Mouse (Mus musculus) lung, postnatal 0 days (tissue): Measurements from ENCODE around the gene Arl13b. TPM values are rescaled to one million over a fixed set of nuclear protein-coding genes. Genes with fewer than 3 reads are reported as not detected.
A peak's percentile ranks its signal among the peaks of the same experiment; 100 is the strongest.

Experiments
- ATAC-seq: fragments of 200-750 bp; cut with Nextera tagmentation; 2 replicates; pipeline ENCODE4 v1.8.0; 2017; ENCODE audit warnings: moderate library complexity
- DNase-seq: peaks from one replicate; pipeline ENCODE4 v3.0.0-alpha.2; 2016; ENCODE audit warnings: low spot score
- H3K27ac ChIP-seq: fragments of 300-500 bp; sonication (generic); 2 replicates; pipeline ENCODE4 v1.5.1; 2014; ENCODE audit warnings: antibody characterized with exemption, mild to moderate bottlenecking, low read length, mixed read lengths
- H3K27me3 ChIP-seq: fragments of 300-500 bp; sonication (generic); replicated peaks from 2 replicates; pipeline ENCODE4 v1.6.1; 2014; ENCODE audit warnings: low read length, mixed read lengths; ENCODE audit not compliant: insufficient read depth
- H3K36me3 ChIP-seq: fragments of 300-500 bp; sonication (generic); 2 replicates; pipeline ENCODE4 v1.6.1; 2014; ENCODE audit warnings: low read length, mixed read lengths; ENCODE audit not compliant: insufficient read depth
- H3K4me1 ChIP-seq: fragments of 300-500 bp; sonication (generic); 2 replicates; pipeline ENCODE4 v1.6.1; 2014; ENCODE audit warnings: antibody characterized with exemption, low read depth, low read length, mixed read lengths; ENCODE audit not compliant: insufficient read depth
- H3K4me2 ChIP-seq: fragments of 300-500 bp; sonication (generic); replicated peaks from 2 replicates; pipeline ENCODE4 v1.6.1; 2014; ENCODE audit warnings: low read depth, mild to moderate bottlenecking, low read length, moderate library complexity, mixed read lengths
- H3K4me3 ChIP-seq: fragments of 300-500 bp; sonication (generic); 2 replicates; pipeline ENCODE4 v1.5.1; 2014; ENCODE audit warnings: low read depth, low read length
- H3K9ac ChIP-seq: fragments of 300-500 bp; sonication (generic); replicated peaks from 2 replicates; pipeline ENCODE4 v1.6.1; 2014; ENCODE audit warnings: low read depth, mild to moderate bottlenecking
- H3K9me3 ChIP-seq: fragments of 300-500 bp; sonication (generic); 2 replicates; pipeline ENCODE4 v1.6.1; 2016; ENCODE audit warnings: low read length, mixed read lengths
- CTCF ChIP-seq: IDR thresholded peaks from 2 replicates; pipeline ENCODE4 v1.5.1; 2016; ENCODE audit warnings: antibody characterized with exemption, mild to moderate bottlenecking
- EP300 ChIP-seq: IDR thresholded peaks from 2 replicates; pipeline ENCODE4 v1.6.1; 2016; ENCODE audit warnings: antibody characterized with exemption, mild to moderate bottlenecking, control low read depth
- WGBS: fragments of 180-500 bp; shearing (Covaris S2); extraction: QIAGEN DNeasy Blood & Tissue Kit; methylation state at CpG from one replicate; pipeline ENCODE4 v1.1.7; 2014; 5-methylcytosine and 5-hydroxymethylcytosine counted together
- polyA plus RNA-seq: library from polyadenylated mRNA; unstranded; fragments of >200 nt; fragmentation: Nextera tagmentation; extraction: Ambion mirVana; gene quantifications from 2 replicates; pipeline ENCODE4 v1.2.1, GENCODE M21; 2015

Arl13b gene
- polyA plus RNA-seq, 1 experiment from 2014 or later = 22.8 TPM

DNA sequence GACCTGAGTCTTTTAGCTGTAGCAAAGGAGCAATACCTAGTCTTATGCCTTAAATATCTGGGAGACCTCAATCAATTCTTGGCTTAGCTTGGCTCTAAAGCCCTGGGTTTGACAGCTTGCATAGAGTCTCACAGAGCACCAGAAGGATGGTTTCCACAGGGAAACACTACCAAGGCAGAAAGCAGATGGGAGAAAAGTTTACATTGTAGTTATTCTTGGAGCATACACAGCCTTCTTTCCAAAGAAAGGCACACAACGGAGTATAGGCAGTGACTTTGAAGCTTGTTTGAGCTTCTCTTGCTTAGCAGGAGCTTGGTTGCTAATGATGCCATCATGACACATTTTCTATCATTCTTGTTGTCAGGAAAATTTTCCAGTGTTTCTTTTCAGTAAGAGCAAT lies 13.3 kb upstream of the Arl13b start:
- Histone ChIP-seq H3K4me1 (peaks cover 7% of the 10 kb centered on the region; the same call in 1 of the 2 replicates), H3K9ac (no peak overlapping the region), H3K27ac (no peak overlapping the region), H3K4me3 (no peak overlapping the region), H3K27me3 (no peaks in the 10 kb centered on the region), H3K36me3 (no peaks in the 10 kb centered on the region), H3K9me3 (no peaks in the 10 kb centered on the region), H3K4me2 (no peak overlapping the region)
- TF ChIP-seq EP300 (no peak), CTCF (no peak)
- 74% methylated on average over 1 of the region's 1 CpGs for WGBS
- ATAC-seq (no peak), DNase-seq (no peak)

DNA sequence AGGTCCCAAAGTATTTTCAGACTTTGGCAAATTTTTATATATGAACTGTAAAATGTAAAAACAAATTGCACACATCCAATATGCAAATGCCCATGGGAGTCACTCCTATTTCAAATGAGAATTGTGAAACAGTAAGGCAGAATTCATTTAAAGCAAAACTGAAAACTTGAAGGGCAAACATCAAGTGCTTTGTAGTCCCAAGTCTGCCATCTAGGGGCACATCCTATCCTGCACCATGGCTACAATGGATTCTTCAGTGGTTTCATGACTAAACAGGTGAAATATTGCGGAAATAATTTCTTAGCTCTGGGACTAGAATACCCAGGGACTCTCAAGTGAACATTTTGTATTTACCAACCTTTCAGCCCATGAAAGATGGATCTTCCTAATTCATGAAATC lies 11.2 kb upstream of the Arl13b start:
- ATAC-seq = no peak
- H3K4me3 ChIP-seq = no peak overlapping the region
- TF ChIP-seq CTCF (peak; percentile 65), EP300 (no peak)
- no peaks in the 10 kb centered on the region for H3K27me3 ChIP-seq
- WGBS = 93% methylated on average over 1 of the region's 1 CpGs
- H3K9me3 ChIP-seq = no peaks in the 10 kb centered on the region
- peaks cover 7% of the 10 kb centered on the region; the same call in 1 of the 2 replicates for H3K4me1 ChIP-seq
- H3K9ac ChIP-seq = no peak overlapping the region
- no peak overlapping the region for H3K27ac ChIP-seq
- H3K36me3 ChIP-seq = no peaks in the 10 kb centered on the region
- H3K4me2 ChIP-seq = no peak overlapping the region
- peak; percentile 46 for DNase-seq

DNA sequence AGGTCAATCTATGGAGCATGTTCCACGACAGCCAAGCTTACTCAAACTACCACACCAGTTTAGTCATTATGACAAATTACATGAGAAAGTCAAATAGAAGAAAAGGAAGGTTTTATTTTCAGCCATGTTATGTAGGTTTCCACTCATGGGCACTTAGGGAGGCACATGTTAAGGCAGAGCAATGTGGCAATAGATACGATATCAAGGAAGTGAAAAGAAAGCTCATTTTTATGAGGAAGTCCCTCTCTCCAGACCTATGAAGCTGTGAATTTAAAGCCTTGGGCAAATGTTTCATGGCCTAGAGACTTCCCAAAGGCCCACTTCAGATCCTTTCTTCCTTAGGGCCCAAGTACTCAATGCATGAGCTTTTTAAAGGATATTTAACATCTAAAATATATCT lies 10.7 kb upstream of the Arl13b start:
- Histone ChIP-seq H3K36me3 (no peaks in the 10 kb centered on the region), H3K27me3 (no peaks in the 10 kb centered on the region), H3K4me3 (no peak overlapping the region), H3K27ac (no peak overlapping the region), H3K9ac (no peak overlapping the region), H3K4me2 (no peak overlapping the region), H3K9me3 (no peaks in the 10 kb centered on the region), H3K4me1 (peaks cover 7% of the 10 kb centered on the region; the same call in 1 of the 2 replicates)
- no peak for ATAC-seq
- TF ChIP-seq EP300 (no peak), CTCF (no peak)
- 85% methylated on average over 2 of the region's 2 CpGs for WGBS
- no peak for DNase-seq

DNA sequence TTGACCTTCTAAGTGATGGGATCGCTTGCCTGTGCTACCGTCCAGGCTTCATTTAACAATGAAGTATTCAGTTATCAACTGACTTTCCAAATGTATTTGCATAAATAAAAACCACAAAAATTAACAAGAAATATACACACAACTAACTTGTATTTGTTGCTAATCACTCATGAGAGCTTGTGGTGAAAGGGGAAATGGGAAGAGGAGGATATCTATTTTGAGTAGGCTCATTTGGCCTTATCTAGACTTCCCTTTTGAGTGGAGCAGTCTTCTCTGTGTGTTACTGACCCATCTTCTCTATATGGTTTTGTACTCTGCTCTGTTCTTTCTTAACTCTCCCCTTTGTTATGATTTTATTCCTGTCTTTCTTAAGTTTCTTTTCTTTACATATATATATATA lies 9.4 kb upstream of the Arl13b start:
- no peak overlapping the region for H3K4me2 ChIP-seq
- no peaks in the 10 kb centered on the region for H3K36me3 ChIP-seq
- no peak overlapping the region for H3K27ac ChIP-seq
- H3K9ac ChIP-seq = no peak overlapping the region
- TF ChIP-seq CTCF = no peak
- no peak for TF ChIP-seq EP300
- H3K4me1 ChIP-seq = peaks cover 7% of the 10 kb centered on the region; the same call in 1 of the 2 replicates
- no peak overlapping the region for H3K4me3 ChIP-seq
- no peaks in the 10 kb centered on the region for H3K27me3 ChIP-seq
- no peaks in the 10 kb centered on the region for H3K9me3 ChIP-seq
- DNase-seq (no peak), ATAC-seq (no peak)
- 87% methylated on average over 2 of the region's 2 CpGs for WGBS

DNA sequence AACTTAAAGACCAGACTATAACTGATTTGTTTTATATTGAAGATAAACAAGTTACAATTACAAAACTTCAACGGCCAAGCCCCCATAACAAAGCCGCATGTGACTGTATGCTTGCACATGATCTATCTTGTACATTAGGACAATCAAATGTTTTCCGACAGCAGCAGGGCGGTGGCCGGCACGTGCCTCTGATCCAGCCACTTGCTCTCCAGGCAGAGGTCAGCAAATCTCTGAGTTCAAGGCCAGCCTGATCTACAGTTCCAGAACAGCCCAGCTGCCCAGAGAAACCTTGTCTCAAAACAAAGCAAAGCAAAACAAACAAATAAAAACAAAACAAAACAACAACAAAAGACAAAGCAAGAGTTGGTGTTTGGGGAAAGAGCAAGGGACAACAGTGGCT lies 8.5 kb upstream of the Arl13b start:
- Histone ChIP-seq H3K9me3 (no peaks in the 10 kb centered on the region), H3K4me3 (no peak overlapping the region; the same call in 1 of the 2 replicates), H3K27me3 (no peaks in the 10 kb centered on the region), H3K4me1 (peaks cover 7% of the 10 kb centered on the region; the same call in 1 of the 2 replicates), H3K36me3 (no peaks in the 10 kb centered on the region), H3K9ac (no peak overlapping the region), H3K4me2 (peak overlapping the region; percentile 33; the same call in 1 of the 2 replicates), H3K27ac (no peak overlapping the region)
- no peak for DNase-seq
- WGBS = 33% methylated on average over 6 of the region's 6 CpGs
- TF ChIP-seq EP300 = no peak
- no peak for TF ChIP-seq CTCF
- no peak for ATAC-seq

DNA sequence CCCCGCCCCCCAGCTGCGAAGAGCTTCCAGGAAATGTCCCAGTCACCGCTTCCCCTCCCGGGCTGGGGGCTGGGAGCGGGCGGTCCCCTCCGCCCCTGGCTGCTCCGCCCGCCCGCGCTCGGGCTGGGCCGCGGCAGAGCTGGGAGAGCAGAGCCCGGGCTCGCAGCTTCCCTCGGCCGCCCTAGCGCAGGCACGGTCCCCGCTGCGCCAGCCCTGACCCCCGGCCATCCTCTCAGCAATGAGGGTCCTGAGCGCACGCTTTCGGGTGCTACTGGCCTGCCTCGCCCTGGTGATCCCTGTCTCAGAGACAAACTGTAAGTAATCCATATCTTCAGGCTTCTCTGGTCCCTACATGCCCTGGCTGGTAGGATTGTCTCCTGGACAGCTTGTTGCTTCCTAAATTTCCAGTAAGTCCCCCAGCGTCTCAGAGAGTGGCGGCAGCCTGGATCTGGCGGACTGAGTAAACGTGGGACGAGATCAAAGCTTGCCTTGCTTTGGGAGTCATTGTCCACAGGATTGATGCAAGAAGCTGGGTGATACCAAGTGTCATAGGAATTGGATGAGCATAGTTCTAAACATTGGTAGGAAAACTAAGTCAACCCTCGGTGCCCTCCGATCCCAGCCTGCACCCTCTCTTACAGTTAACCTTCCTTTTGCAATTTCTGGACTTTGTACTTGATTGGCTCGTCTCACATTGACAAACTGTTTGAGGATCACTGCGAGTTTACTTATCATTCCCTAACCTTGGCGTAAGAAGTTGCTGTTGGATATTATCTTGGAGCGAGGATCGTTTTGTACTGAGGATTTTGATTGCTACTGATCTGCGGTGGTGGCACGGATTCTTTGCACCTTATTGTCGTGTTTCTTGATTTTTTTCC lies 7.6 kb upstream of the Arl13b start, which contains the start of gene Pros1:
Gene Pros1 (plus strand): TSS at position 117 of the 878 bp plus-strand sequence.
- 3% methylated on average over 37 of the region's 42 CpGs for WGBS
- no peaks in the 10 kb centered on the region for H3K9me3 ChIP-seq
- peaks cover 7% of the 10 kb centered on the region; the same call in 1 of the 2 replicates for H3K4me1 ChIP-seq
- H3K27ac ChIP-seq = peak within 1 kb of the TSS; percentile 92
- ATAC-seq = peak; percentile 98
- H3K4me3 ChIP-seq = peak within 1 kb of the TSS; percentile 65
- no peak for TF ChIP-seq CTCF
- no peak for TF ChIP-seq EP300
- peak; percentile 75 for DNase-seq
- peak within 1 kb of the TSS; percentile 82 for H3K4me2 ChIP-seq
- H3K9ac ChIP-seq = peak within 1 kb of the TSS; percentile 72
- H3K36me3 ChIP-seq = no peaks in the 10 kb centered on the region
- no peaks in the 10 kb centered on the region for H3K27me3 ChIP-seq
